Mouse (Mus musculus) limb, embryonic 12.5 days (tissue): Measurements from ENCODE around the gene Ahcyl2. TPM values are rescaled to one million over a fixed set of nuclear protein-coding genes. Genes with fewer than 3 reads are reported as not detected.

Experiments
- ATAC-seq: fragments of 200-750 bp; cut with Nextera tagmentation; 2 replicates; pipeline ENCODE4 v1.8.0; 2017; ENCODE audit warnings: low read depth, moderate TSS enrichment; ENCODE audit not compliant: insufficient number of reproducible peaks, insufficient read depth, low FRiP score, low TSS enrichment
- H3K27ac ChIP-seq: fragments of 300-500 bp; sonication (generic); 2 replicates; pipeline ENCODE4 v1.5.1; 2016; ENCODE audit warnings: mild to moderate bottlenecking, moderate library complexity
- H3K27me3 ChIP-seq: fragments of 300-500 bp; sonication (generic); 2 replicates; pipeline ENCODE4 v1.6.1; 2016; ENCODE audit warnings: mild to moderate bottlenecking, moderate library complexity
- H3K36me3 ChIP-seq: fragments of 300-500 bp; sonication (generic); 2 replicates; pipeline ENCODE4 v1.6.1; 2016; ENCODE audit warnings: mild to moderate bottlenecking, moderate library complexity
- H3K4me1 ChIP-seq: fragments of 300-500 bp; sonication (generic); replicated peaks from 2 replicates; pipeline ENCODE4 v1.6.1; 2016
- H3K4me2 ChIP-seq: fragments of 300-500 bp; sonication (generic); 2 replicates; pipeline ENCODE4 v1.6.1; 2016; ENCODE audit warnings: mild to moderate bottlenecking, moderate library complexity
- H3K4me3 ChIP-seq: fragments of 300-500 bp; sonication (generic); replicated peaks from 2 replicates; pipeline ENCODE4 v1.5.1; 2016; ENCODE audit warnings: mild to moderate bottlenecking
- H3K9ac ChIP-seq: fragments of 300-500 bp; sonication (generic); replicated peaks from 2 replicates; pipeline ENCODE4 v1.6.1; 2016; ENCODE audit warnings: mild to moderate bottlenecking, moderate library complexity
- H3K9me3 ChIP-seq: fragments of 300-500 bp; sonication (generic); 2 replicates; pipeline ENCODE4 v1.6.1; 2016; ENCODE audit warnings: mild to moderate bottlenecking, moderate library complexity
- WGBS: fragments of 180-500 bp; shearing (Covaris S2); methylation state at CpG from one replicate; pipeline ENCODE4 v1.1.7; 2016; 5-methylcytosine and 5-hydroxymethylcytosine counted together
- polyA plus RNA-seq: library from polyadenylated mRNA; unstranded; fragments of >200 nt; fragmentation: Nextera tagmentation; extraction: Ambion mirVana; gene quantifications from 2 replicates; pipeline ENCODE4 v1.2.1, GENCODE M21; 2016

The Ahcyl2 gene
- polyA plus RNA-seq, 1 experiment from 2014 or later: 23.9 TPM

GRCm38 (mm10) chr6:29876782-29877181 is 109.0 kb downstream of the Ahcyl2 start:
- H3K4me3 ChIP-seq: no peak overlapping the region
- H3K4me2 ChIP-seq: no peak overlapping the region
- WGBS: 85% methylated on average over 4 of the region's 4 CpGs
- no peak for ATAC-seq
- H3K9me3 ChIP-seq: no peaks in the 10 kb centered on the region
- H3K27me3 ChIP-seq: no peaks in the 10 kb centered on the region
- no peak overlapping the region for H3K27ac ChIP-seq
- peaks cover 4% of the 10 kb centered on the region for H3K4me1 ChIP-seq
- no peak overlapping the region for H3K9ac ChIP-seq
- peaks cover 30% of the 10 kb centered on the region for H3K36me3 ChIP-seq

- H3K4me1 ChIP-seq: peaks cover 11% of the 10 kb centered on the region
- H3K9me3 ChIP-seq: no peaks in the 10 kb centered on the region
- H3K4me2 ChIP-seq: no peak overlapping the region
- no peak for ATAC-seq
- H3K4me3 ChIP-seq: no peak overlapping the region
- no peak overlapping the region for H3K9ac ChIP-seq
- no peaks in the 10 kb centered on the region for H3K27me3 ChIP-seq
- H3K36me3 ChIP-seq: peaks cover 30% of the 10 kb centered on the region
- no peak overlapping the region for H3K27ac ChIP-seq
Observed at GRCm38 (mm10) chr6:29879579-29879978, 111.8 kb downstream of the Ahcyl2 start.

GRCm38 (mm10) chr6:29880796-29881195 is 113.0 kb downstream of the Ahcyl2 start:
- peaks cover 35% of the 10 kb centered on the region for H3K36me3 ChIP-seq
- no peaks in the 10 kb centered on the region for H3K9me3 ChIP-seq
- WGBS: 91% methylated on average over 3 of the region's 3 CpGs
- H3K9ac ChIP-seq: no peak overlapping the region
- no peak overlapping the region for H3K27ac ChIP-seq
- H3K4me3 ChIP-seq: no peak overlapping the region
- H3K27me3 ChIP-seq: no peaks in the 10 kb centered on the region
- H3K4me2 ChIP-seq: no peak overlapping the region
- peaks cover 11% of the 10 kb centered on the region for H3K4me1 ChIP-seq
- ATAC-seq: no peak

GRCm38 (mm10) chr6:29881936-29882335 is 114.1 kb downstream of the Ahcyl2 start:
- H3K27me3 ChIP-seq: no peaks in the 10 kb centered on the region
- no peak; the same call in 1 of the 2 replicates for ATAC-seq
- H3K4me2 ChIP-seq: no peak overlapping the region
- no peak overlapping the region for H3K27ac ChIP-seq
- 52% methylated on average over 2 of the region's 2 CpGs for WGBS
- H3K36me3 ChIP-seq: peaks cover 42% of the 10 kb centered on the region
- no peaks in the 10 kb centered on the region for H3K9me3 ChIP-seq
- H3K9ac ChIP-seq: no peak overlapping the region
- no peak overlapping the region for H3K4me3 ChIP-seq
- peaks cover 11% of the 10 kb centered on the region for H3K4me1 ChIP-seq

- Histone ChIP-seq H3K4me2 (no peak overlapping the region), H3K4me1 (peaks cover 11% of the 10 kb centered on the region), H3K36me3 (peaks cover 35% of the 10 kb centered on the region), H3K27ac (no peak overlapping the region), H3K4me3 (no peak overlapping the region), H3K9me3 (no peaks in the 10 kb centered on the region), H3K27me3 (no peaks in the 10 kb centered on the region), H3K9ac (no peak overlapping the region)
- 87% methylated on average over 6 of the region's 6 CpGs for WGBS
- ATAC-seq: no peak
Observed at GRCm38 (mm10) chr6:29882870-29883269, 115.1 kb downstream of the Ahcyl2 start.

GRCm38 (mm10) chr6:29891151-29891550 is 123.3 kb downstream of the Ahcyl2 start:
- H3K4me1 ChIP-seq: no peaks in the 10 kb centered on the region
- no peak overlapping the region for H3K4me3 ChIP-seq
- peaks cover 26% of the 10 kb centered on the region for H3K36me3 ChIP-seq
- 76% methylated on average over 11 of the region's 11 CpGs for WGBS
- H3K4me2 ChIP-seq: no peak overlapping the region
- H3K9ac ChIP-seq: no peak overlapping the region
- H3K27me3 ChIP-seq: no peaks in the 10 kb centered on the region
- no peak for ATAC-seq
- no peaks in the 10 kb centered on the region for H3K9me3 ChIP-seq
- H3K27ac ChIP-seq: no peak overlapping the region

- no peak for ATAC-seq
- no peaks in the 10 kb centered on the region for H3K9me3 ChIP-seq
- no peak overlapping the region for H3K4me2 ChIP-seq
- 0 out of 2 replicates have a peak, but pooled peaks cover 2% of the 10 kb centered on the region for H3K4me1 ChIP-seq
- no peak overlapping the region for H3K4me3 ChIP-seq
- no peak overlapping the region for H3K27ac ChIP-seq
- no peak overlapping the region for H3K9ac ChIP-seq
- H3K36me3 ChIP-seq: peaks cover 28% of the 10 kb centered on the region
- H3K27me3 ChIP-seq: no peaks in the 10 kb centered on the region
- 95% methylated on average over 3 of the region's 3 CpGs for WGBS
Observed at GRCm38 (mm10) chr6:29896976-29897375, 129.2 kb downstream of the Ahcyl2 start.

GRCm38 (mm10) chr6:29901450-29901849 is 133.6 kb downstream of the Ahcyl2 start:
- no peaks in the 10 kb centered on the region for H3K27me3 ChIP-seq
- H3K4me3 ChIP-seq: no peak overlapping the region
- H3K4me1 ChIP-seq: 0 out of 2 replicates have a peak, but pooled peaks cover 2% of the 10 kb centered on the region
- H3K27ac ChIP-seq: no peak overlapping the region
- no peak overlapping the region for H3K4me2 ChIP-seq
- peaks cover 47% of the 10 kb centered on the region for H3K36me3 ChIP-seq
- ATAC-seq: no peak
- no peaks in the 10 kb centered on the region for H3K9me3 ChIP-seq
- WGBS: 98% methylated on average over 1 of the region's 1 CpGs
- no peak overlapping the region for H3K9ac ChIP-seq

GRCm38 (mm10) chr6:29902256-29902655 is 134.4 kb downstream of the Ahcyl2 start:
- Histone ChIP-seq H3K4me3 (no peak overlapping the region), H3K4me1 (0 out of 2 replicates have a peak, but pooled peaks cover 2% of the 10 kb centered on the region), H3K36me3 (peaks cover 45% of the 10 kb centered on the region), H3K27me3 (no peaks in the 10 kb centered on the region), H3K9me3 (no peaks in the 10 kb centered on the region), H3K9ac (no peak overlapping the region), H3K4me2 (no peak overlapping the region), H3K27ac (no peak overlapping the region)
- no peak for ATAC-seq
- 90% methylated on average over 2 of the region's 2 CpGs for WGBS

- ATAC-seq: no peak
- Histone ChIP-seq H3K4me2 (no peak overlapping the region), H3K9ac (no peak overlapping the region), H3K4me3 (no peak overlapping the region), H3K4me1 (0 out of 2 replicates have a peak, but pooled peaks cover 2% of the 10 kb centered on the region), H3K27ac (no peak overlapping the region), H3K27me3 (no peaks in the 10 kb centered on the region), H3K9me3 (no peaks in the 10 kb centered on the region), H3K36me3 (peaks cover 45% of the 10 kb centered on the region)
- WGBS: 89% methylated on average over 3 of the region's 3 CpGs
Observed at GRCm38 (mm10) chr6:29903343-29903914, 135.6 kb downstream of the Ahcyl2 start.

GRCm38 (mm10) chr6:29904281-29904680 is 136.5 kb downstream of the Ahcyl2 start:
- WGBS: 71% methylated on average over 3 of the region's 3 CpGs
- Histone ChIP-seq H3K27me3 (no peaks in the 10 kb centered on the region), H3K36me3 (peaks cover 53% of the 10 kb centered on the region), H3K4me3 (no peak overlapping the region), H3K9me3 (no peaks in the 10 kb centered on the region), H3K4me2 (no peak overlapping the region), H3K9ac (no peak overlapping the region), H3K27ac (no peak overlapping the region), H3K4me1 (0 out of 2 replicates have a peak, but pooled peaks cover 2% of the 10 kb centered on the region)
- no peak for ATAC-seq

- H3K4me2 ChIP-seq: no peak overlapping the region
- H3K27ac ChIP-seq: no peak overlapping the region
- no peak for ATAC-seq
- no peaks in the 10 kb centered on the region for H3K9me3 ChIP-seq
- no peak overlapping the region for H3K4me3 ChIP-seq
- no peaks in the 10 kb centered on the region for H3K4me1 ChIP-seq
- peaks cover 49% of the 10 kb centered on the region for H3K36me3 ChIP-seq
- WGBS: 93% methylated on average over 3 of the region's 3 CpGs
- H3K27me3 ChIP-seq: peaks cover 4% of the 10 kb centered on the region
- H3K9ac ChIP-seq: no peak overlapping the region
Observed at GRCm38 (mm10) chr6:29910631-29911030, 142.8 kb downstream of the Ahcyl2 start.
